Mouse (Mus musculus) CH12F3 (cell line): Measurements from ENCODE around the gene Tapbpl.

Experiments used
- in situ Hi-C: fragments of 300-500 bp; cut with MboI; formaldehyde crosslinking; loops from 2 replicates; pipeline ENCODE4 v1.14.3; 2020; ENCODE audit warnings: low sequenced_read_pairs

Tapbpl gene

GRCm38 (mm10) chr6:125212621-125213020 is 19.0 kb downstream of the Tapbpl start:
- in situ Hi-C loops: no loop called here

- in situ Hi-C loops: no loop called here
Measured at GRCm38 (mm10) chr6:125210436-125210835, 21.2 kb downstream of the Tapbpl start.

DNA sequence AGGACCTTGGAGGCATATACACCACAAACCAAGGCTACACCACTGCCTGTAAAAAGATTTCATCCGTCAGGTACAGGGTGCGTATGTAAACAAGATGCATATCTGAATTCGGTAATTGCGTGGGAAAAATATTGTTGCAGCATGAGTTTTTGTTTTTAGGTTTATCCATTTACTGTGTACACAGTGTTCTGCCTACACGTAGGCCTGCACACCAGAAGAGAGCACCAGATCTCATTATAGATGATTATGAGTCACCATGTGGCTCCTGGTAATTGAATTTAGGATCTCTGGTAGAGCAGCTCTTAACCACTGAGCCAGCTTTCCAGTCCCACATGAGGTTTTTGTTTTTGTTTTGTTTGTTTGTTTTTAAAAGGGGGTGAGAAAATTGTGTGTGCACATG is 34.5 kb downstream of the Tapbpl start:
- in situ Hi-C loops: no loop called here

DNA sequence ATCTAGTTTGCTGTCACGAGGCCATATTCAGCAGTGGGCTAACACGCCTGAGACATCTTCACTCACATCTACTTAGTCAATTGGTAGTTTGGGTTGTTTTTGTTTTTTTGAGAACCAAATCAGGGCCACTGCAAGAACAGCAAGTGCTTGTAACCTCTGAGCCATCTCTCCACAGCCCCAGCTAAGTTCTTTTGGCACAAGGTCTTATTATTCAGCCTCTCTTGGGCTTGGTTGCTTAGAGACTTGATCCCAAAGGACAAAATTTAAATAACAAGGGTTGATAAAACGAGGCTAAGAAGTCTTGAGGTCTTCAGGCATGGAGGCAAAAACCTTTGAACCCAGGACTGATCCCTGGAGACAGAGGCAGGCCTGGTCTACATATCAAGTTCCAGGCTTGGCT is 35.4 kb downstream of the Tapbpl start:
- in situ Hi-C loops: no loop called here

DNA sequence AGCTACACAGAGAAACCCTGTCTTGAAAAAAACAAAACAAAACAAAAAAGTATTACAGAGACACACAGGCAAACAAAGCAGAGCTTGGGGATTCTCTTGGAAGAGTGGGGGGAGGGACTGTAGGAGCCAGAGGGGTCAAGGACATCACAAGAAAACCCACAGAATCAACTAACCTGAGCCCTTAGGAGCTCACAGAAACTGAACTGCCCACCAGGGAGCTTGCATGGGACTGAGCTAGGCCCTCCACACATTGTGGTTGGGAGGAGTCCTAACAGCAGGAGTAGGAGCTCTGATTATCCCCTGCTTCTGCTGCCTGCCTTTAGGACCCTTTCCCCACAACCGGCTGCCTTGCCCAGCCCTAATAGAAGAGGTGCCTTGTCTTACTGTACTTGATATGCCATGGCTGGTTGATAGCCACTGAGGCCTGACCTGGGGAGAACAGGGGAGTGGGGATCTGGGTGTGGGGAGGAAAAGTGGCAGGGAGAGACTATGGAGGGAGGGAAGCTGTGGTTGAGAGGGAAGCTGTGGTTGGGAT is 36.1 kb downstream of the Tapbpl start:
- in situ Hi-C loops: no loop called here

DNA sequence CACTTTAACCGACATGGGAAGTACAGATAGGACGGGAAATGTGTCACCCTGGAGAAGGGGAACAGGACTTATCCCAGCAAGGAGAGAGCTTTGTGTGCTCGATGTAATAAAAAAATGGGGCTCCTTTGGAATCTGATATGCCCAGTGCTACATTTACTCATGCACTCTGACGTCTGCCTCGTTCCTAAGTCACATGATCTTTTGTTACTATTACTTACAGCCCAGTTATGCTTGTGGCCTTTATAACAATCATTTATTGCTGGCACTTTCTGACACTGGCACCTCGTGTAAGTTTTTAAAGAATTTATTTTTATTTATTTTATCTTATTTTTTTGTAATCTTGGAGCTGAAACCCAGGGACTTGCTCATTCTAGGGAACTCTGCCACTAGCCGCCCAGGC is 38.3 kb downstream of the Tapbpl start:
- in situ Hi-C loops: no loop called here

DNA sequence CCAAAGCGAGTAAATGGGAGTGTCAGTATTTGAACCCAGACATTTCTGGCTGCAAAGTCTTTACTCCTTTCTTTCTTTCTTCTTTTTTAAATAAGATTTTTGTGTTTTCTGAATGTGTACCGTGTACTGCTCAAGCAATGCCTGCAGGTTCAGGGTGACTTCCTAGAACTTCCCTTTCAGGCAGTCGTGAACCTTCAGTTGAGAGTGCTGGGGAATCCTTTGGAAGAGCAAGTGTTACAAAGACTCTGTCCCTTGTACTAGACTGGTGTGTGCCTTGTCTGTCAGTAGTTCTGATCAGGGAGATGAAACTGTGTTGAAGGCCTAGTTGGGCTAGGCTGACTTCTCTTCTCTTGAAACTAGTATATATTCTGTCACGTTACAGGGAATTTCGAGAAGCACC is 38.8 kb downstream of the Tapbpl start:
- in situ Hi-C loops: no loop called here

DNA sequence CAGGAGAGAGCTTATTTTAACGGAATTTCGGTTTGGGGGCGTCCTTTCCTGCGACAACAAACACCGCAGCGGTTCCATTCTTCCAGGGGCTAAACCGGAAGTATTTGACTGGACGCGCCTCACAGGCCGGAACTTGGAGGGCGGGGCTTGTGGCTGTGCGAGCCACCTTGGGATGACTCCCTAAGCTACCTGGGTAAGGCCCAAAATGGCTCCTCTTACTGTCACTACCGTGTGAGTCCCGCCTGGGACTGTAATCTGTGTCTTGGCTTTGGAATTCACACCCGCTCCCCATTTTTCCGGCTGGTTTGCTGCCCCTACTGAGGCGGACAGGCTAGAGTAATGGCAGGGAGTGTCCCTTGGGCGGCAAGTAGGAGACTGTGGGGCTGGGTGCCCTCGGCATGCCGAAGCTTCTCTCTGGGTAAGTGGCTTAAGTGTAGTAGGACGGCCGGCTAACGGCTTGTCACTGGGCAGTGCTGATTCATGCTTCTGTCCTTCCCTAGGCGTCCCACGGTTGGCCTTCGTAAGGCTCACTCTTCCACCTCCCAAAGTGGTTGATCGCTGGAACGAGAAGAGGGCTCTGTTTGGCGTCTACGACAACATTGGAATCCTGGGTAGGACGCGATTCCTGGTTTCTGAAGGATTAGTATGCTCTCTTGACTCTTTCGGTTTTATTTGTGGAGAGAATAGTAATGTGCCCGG is 39.5 kb downstream of the Tapbpl start:
- in situ Hi-C loops: no loop called here

GRCm38 (mm10) chr6:125191332-125192015 is 40.2 kb downstream of the Tapbpl start, which contains the start of the genes Ncapd2 and Mrpl51:
Ncapd2 (minus strand) TSS chr6:125191701.
Mrpl51 (plus strand) TSS chr6:125191801.
- in situ Hi-C loops: no loop called here

- in situ Hi-C loops: no loop called here
Measured at GRCm38 (mm10) chr6:125190816-125191215, 40.8 kb downstream of the Tapbpl start.

DNA sequence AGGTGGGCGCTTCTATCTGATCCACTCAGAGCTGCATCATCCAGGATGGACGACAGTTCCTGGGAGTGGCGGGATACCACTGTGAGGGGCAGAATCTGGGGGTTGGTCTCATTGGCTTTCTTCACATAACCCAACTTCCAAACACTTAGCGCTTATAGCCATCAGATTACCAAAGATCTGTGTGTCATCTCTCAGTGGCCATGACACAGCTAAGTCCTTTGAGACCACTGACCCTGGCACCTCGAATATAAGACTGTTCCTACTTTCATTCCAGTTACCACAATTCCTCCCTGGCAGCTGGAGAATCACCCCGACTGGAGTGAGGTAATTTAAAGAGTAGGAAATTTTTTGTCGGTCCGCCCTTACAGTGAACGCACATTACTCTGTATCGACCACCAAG is 45.5 kb downstream of the Tapbpl start:
- in situ Hi-C loops: no loop called here

DNA sequence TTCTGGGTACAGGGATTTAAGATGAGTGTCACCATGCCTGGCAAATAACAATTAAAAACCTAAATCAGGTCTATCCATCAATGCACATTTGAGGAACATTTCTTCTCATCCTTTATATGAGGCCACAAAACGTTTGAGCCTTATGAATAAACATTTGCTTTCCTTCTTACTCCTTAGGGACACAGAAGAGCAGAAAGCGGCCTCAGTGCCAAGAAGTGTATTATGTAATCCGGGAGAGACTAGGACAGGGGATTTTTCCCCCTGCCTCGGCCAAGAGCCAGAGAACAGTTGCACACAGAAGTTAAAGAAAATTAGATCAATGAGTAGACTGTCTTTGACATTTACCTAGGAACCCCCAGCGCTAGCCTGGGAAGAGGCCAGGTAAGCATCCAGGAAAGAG is 49.5 kb downstream of the Tapbpl start:
- in situ Hi-C loops: no loop called here

DNA sequence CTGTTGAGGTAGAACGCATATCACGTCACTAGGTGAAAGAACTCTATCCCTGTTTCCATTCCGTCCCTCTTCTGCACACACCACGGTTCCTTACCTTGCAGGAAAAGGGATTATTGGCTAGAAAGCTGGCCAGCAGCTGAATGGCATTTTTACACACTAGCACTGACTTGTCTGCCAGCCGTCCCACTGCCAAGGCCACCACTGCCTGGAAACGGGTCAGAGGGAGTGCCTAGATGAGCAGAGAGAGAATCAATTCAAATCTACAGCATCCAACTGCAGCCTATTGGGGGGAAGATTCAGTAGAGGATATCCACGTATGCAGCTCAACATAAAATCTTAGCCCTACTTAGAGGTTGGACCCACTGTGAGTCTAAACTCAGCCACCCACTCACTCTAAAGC is 52.1 kb downstream of the Tapbpl start:
- in situ Hi-C loops: no loop called here

DNA sequence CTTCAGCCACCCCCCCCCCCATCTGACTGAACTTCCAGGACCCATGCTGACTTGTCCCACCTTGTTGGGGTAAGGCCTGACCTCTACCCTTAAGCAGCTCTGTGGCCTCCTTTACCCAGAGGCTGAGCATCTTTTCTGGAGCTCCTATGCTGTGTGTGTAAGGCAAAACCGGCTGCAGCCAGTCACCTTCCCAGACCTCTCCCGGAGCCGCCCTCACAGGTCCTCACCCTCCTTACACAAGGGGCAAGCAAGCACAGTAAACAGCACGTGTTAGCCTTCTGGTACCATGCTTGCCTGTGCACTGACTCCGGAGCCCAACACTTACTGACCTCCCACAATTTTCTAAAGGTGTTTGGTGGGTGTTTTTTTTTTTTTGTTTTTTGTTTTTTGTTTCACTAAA is 56.2 kb downstream of the Tapbpl start:
- in situ Hi-C loops: no loop called here
